Mouse (Mus musculus) hindbrain, embryonic 11.5 days (tissue): ENCODE results near the gene Gm44503. TPM values are rescaled to one million over a fixed set of nuclear protein-coding genes. Genes with fewer than 3 reads are reported as not detected.

Experiments
- ATAC-seq: fragments of 200-750 bp; cut with Nextera tagmentation; 2 replicates; pipeline ENCODE4 v1.8.0; 2017; ENCODE audit warnings: mild to moderate bottlenecking, moderate TSS enrichment, moderate library complexity; ENCODE audit not compliant: low FRiP score
- DNase-seq: peaks from one replicate; pipeline ENCODE4 v3.0.0-alpha.2; 2015; ENCODE audit warnings: low spot score
- H3K27ac ChIP-seq: fragments of 300-500 bp; sonication (generic); 2 replicates; pipeline ENCODE4 v1.5.1; 2014; ENCODE audit warnings: mild to moderate bottlenecking, low read depth, low read length
- H3K27me3 ChIP-seq: fragments of 300-500 bp; sonication (generic); 2 replicates; pipeline ENCODE4 v1.6.1; 2014; ENCODE audit warnings: mild to moderate bottlenecking, low read length, moderate library complexity, mixed read lengths; ENCODE audit not compliant: control insufficient read depth, insufficient read depth
- H3K36me3 ChIP-seq: fragments of 300-500 bp; sonication (generic); 2 replicates; pipeline ENCODE4 v1.6.1; 2014; ENCODE audit warnings: mild to moderate bottlenecking, low read length, moderate library complexity, mixed read lengths; ENCODE audit not compliant: control insufficient read depth, insufficient read depth
- H3K4me1 ChIP-seq: fragments of 300-500 bp; sonication (generic); replicated peaks from 2 replicates; pipeline ENCODE4 v1.6.1; 2014; ENCODE audit warnings: low read length, mixed read lengths; ENCODE audit not compliant: control insufficient read depth, insufficient read depth
- H3K4me2 ChIP-seq: fragments of 300-500 bp; sonication (generic); replicated peaks from 2 replicates; pipeline ENCODE4 v1.6.1; 2014; ENCODE audit warnings: mild to moderate bottlenecking, low read depth, low read length
- H3K4me3 ChIP-seq: fragments of 300-500 bp; sonication (generic); 2 replicates; pipeline ENCODE4 v1.5.1; 2014; ENCODE audit warnings: low read depth, low read length
- H3K9ac ChIP-seq: fragments of 300-500 bp; sonication (generic); 2 replicates; pipeline ENCODE4 v1.6.1; 2014; ENCODE audit warnings: low read depth, low read length
- H3K9me3 ChIP-seq: fragments of 300-500 bp; sonication (generic); 2 replicates; pipeline ENCODE4 v1.6.1; 2016; ENCODE audit warnings: low read length; ENCODE audit not compliant: control insufficient read depth
- WGBS: fragments of 180-500 bp; shearing (Covaris S2); extraction: QIAGEN DNeasy Blood & Tissue Kit; methylation state at CpG from one replicate; pipeline ENCODE4 v1.1.7; 2014; 5-methylcytosine and 5-hydroxymethylcytosine counted together
- polyA plus RNA-seq: library from polyadenylated mRNA; unstranded; fragments of >200 nt; fragmentation: Nextera tagmentation; extraction: Ambion mirVana; gene quantifications from 2 replicates; pipeline ENCODE4 v1.2.1, GENCODE M21; 2014

Gene Gm44503
- polyA plus RNA-seq, 1 experiment from 2014 or later, result 0.37 TPM

GRCm38 (mm10) chr9:73001314-73002011 lies 42.8 kb downstream of the Gm44503 start:
- 89% methylated on average over 13 of the region's 13 CpGs for WGBS
- H3K4me1 ChIP-seq, result no peaks in the 10 kb centered on the region
- H3K4me2 ChIP-seq, result no peak overlapping the region
- no peak overlapping the region for H3K4me3 ChIP-seq
- no peaks in the 10 kb centered on the region for H3K27me3 ChIP-seq
- no peak overlapping the region for H3K27ac ChIP-seq
- H3K36me3 ChIP-seq, result no peaks in the 10 kb centered on the region
- no peak for DNase-seq
- no peak overlapping the region for H3K9ac ChIP-seq
- H3K9me3 ChIP-seq, result no peaks in the 10 kb centered on the region
- ATAC-seq, result no peak

- no peak overlapping the region for H3K4me2 ChIP-seq
- no peak overlapping the region for H3K4me3 ChIP-seq
- H3K9ac ChIP-seq, result no peak overlapping the region
- DNase-seq, result no peak
- no peaks in the 10 kb centered on the region for H3K4me1 ChIP-seq
- H3K9me3 ChIP-seq, result no peaks in the 10 kb centered on the region
- 72% methylated on average over 3 of the region's 3 CpGs for WGBS
- H3K27ac ChIP-seq, result no peak overlapping the region
- H3K27me3 ChIP-seq, result no peaks in the 10 kb centered on the region
- ATAC-seq, result no peak
- H3K36me3 ChIP-seq, result no peaks in the 10 kb centered on the region
These were observed 43.5 kb downstream of the Gm44503 start for GRCm38 (mm10) chr9:73002177-73002576.

- no peak for ATAC-seq
- Histone ChIP-seq H3K9me3 (no peaks in the 10 kb centered on the region), H3K4me3 (no peak overlapping the region), H3K36me3 (no peaks in the 10 kb centered on the region), H3K4me1 (no peaks in the 10 kb centered on the region), H3K27me3 (no peaks in the 10 kb centered on the region), H3K4me2 (no peak overlapping the region), H3K9ac (no peak overlapping the region), H3K27ac (no peak overlapping the region)
- no peak for DNase-seq
- 89% methylated on average over 8 of the region's 8 CpGs for WGBS
These were observed 45.4 kb downstream of the Gm44503 start for GRCm38 (mm10) chr9:73004076-73004475.

- Histone ChIP-seq H3K4me2 (no peak overlapping the region), H3K9ac (no peak overlapping the region), H3K9me3 (no peaks in the 10 kb centered on the region), H3K4me1 (no peaks in the 10 kb centered on the region), H3K4me3 (no peak overlapping the region), H3K27ac (no peak overlapping the region), H3K27me3 (no peaks in the 10 kb centered on the region), H3K36me3 (no peaks in the 10 kb centered on the region)
- no peak for ATAC-seq
- no peak for DNase-seq
- WGBS, result 86% methylated on average over 6 of the region's 6 CpGs
These were observed 46.5 kb downstream of the Gm44503 start for GRCm38 (mm10) chr9:73005106-73005505.

GRCm38 (mm10) chr9:73006175-73006574 lies 47.5 kb downstream of the Gm44503 start:
- Histone ChIP-seq H3K36me3 (no peaks in the 10 kb centered on the region), H3K27me3 (no peaks in the 10 kb centered on the region), H3K27ac (no peak overlapping the region), H3K4me3 (no peak overlapping the region), H3K9ac (no peak overlapping the region), H3K9me3 (no peaks in the 10 kb centered on the region), H3K4me1 (no peaks in the 10 kb centered on the region), H3K4me2 (no peak overlapping the region)
- ATAC-seq (no peak), DNase-seq (no peak)
- WGBS, result 92% methylated on average over 3 of the region's 3 CpGs

- ATAC-seq, result no peak
- H3K9me3 ChIP-seq, result no peaks in the 10 kb centered on the region
- no peak overlapping the region for H3K27ac ChIP-seq
- WGBS, result 71% methylated on average over 3 of the region's 3 CpGs
- H3K36me3 ChIP-seq, result no peaks in the 10 kb centered on the region
- no peak overlapping the region for H3K4me2 ChIP-seq
- no peaks in the 10 kb centered on the region for H3K27me3 ChIP-seq
- H3K4me1 ChIP-seq, result no peaks in the 10 kb centered on the region
- H3K4me3 ChIP-seq, result no peak overlapping the region
- no peak for DNase-seq
- H3K9ac ChIP-seq, result no peak overlapping the region
These were observed 49.7 kb downstream of the Gm44503 start for GRCm38 (mm10) chr9:73008384-73008783.

GRCm38 (mm10) chr9:73012629-73013028 lies 54.0 kb downstream of the Gm44503 start:
- Histone ChIP-seq H3K9me3 (no peaks in the 10 kb centered on the region), H3K9ac (no peak overlapping the region), H3K27me3 (no peaks in the 10 kb centered on the region), H3K4me1 (no peaks in the 10 kb centered on the region), H3K4me3 (no peak overlapping the region), H3K36me3 (no peaks in the 10 kb centered on the region), H3K4me2 (no peak overlapping the region), H3K27ac (no peak overlapping the region)
- DNase-seq (no peak), ATAC-seq (no peak)
- 94% methylated on average over 4 of the region's 4 CpGs for WGBS

GRCm38 (mm10) chr9:73014724-73015123 lies 56.1 kb downstream of the Gm44503 start:
- WGBS, result 96% methylated on average over 13 of the region's 13 CpGs
- ATAC-seq (no peak), DNase-seq (no peak)
- Histone ChIP-seq H3K9ac (no peak overlapping the region), H3K4me3 (no peak overlapping the region), H3K4me2 (no peak overlapping the region), H3K27ac (no peak overlapping the region), H3K4me1 (no peaks in the 10 kb centered on the region), H3K36me3 (no peaks in the 10 kb centered on the region), H3K9me3 (no peaks in the 10 kb centered on the region), H3K27me3 (no peaks in the 10 kb centered on the region)

- Histone ChIP-seq H3K4me2 (no peak overlapping the region), H3K4me1 (no peaks in the 10 kb centered on the region), H3K36me3 (no peaks in the 10 kb centered on the region), H3K27me3 (no peaks in the 10 kb centered on the region), H3K27ac (no peak overlapping the region), H3K9me3 (no peaks in the 10 kb centered on the region), H3K4me3 (no peak overlapping the region), H3K9ac (no peak overlapping the region)
- WGBS, result 92% methylated on average over 10 of the region's 10 CpGs
- no peak for DNase-seq
- ATAC-seq, result no peak
These were observed 61.2 kb downstream of the Gm44503 start for GRCm38 (mm10) chr9:73019841-73020240.
